Mouse (Mus musculus) heart, postnatal 0 days (tissue): Measurements from ENCODE around the gene Ypel1. TPM values are rescaled to one million over a fixed set of nuclear protein-coding genes. Genes with fewer than 3 reads are reported as not detected.

Source experiments
- ATAC-seq: fragments of 200-750 bp; cut with Nextera tagmentation; 2 replicates; pipeline ENCODE4 v1.8.0; 2017; ENCODE audit warnings: low read depth, moderate number of reproducible peaks, moderate library complexity; ENCODE audit not compliant: insufficient read depth
- DNase-seq: peaks from one replicate; pipeline ENCODE4 v3.0.0-alpha.2; 2016; ENCODE audit warnings: low spot score
- H3K27ac ChIP-seq: fragments of 300-500 bp; sonication (generic); 2 replicates; pipeline ENCODE4 v1.5.1; 2014; ENCODE audit warnings: low read depth, mild to moderate bottlenecking
- H3K27me3 ChIP-seq: fragments of 300-500 bp; sonication (generic); 2 replicates; pipeline ENCODE4 v1.6.1; 2014; ENCODE audit warnings: low read length, mixed read lengths; ENCODE audit not compliant: control insufficient read depth, insufficient read depth
- H3K36me3 ChIP-seq: fragments of 300-500 bp; sonication (generic); replicated peaks from 2 replicates; pipeline ENCODE4 v1.6.1; 2014; ENCODE audit warnings: low read length, mixed read lengths; ENCODE audit not compliant: control insufficient read depth, insufficient read depth
- H3K4me1 ChIP-seq: fragments of 300-500 bp; sonication (generic); 2 replicates; pipeline ENCODE4 v1.6.1; 2014; ENCODE audit warnings: antibody characterized with exemption; ENCODE audit not compliant: control insufficient read depth, insufficient read depth
- H3K4me2 ChIP-seq: fragments of 300-500 bp; sonication (generic); 2 replicates; pipeline ENCODE4 v1.6.1; 2014; ENCODE audit warnings: low read depth, mild to moderate bottlenecking, low read length, moderate library complexity
- H3K4me3 ChIP-seq: fragments of 300-500 bp; sonication (generic); 2 replicates; pipeline ENCODE4 v1.5.1; 2014; ENCODE audit warnings: low read depth, low read length
- H3K9ac ChIP-seq: fragments of 300-500 bp; sonication (generic); replicated peaks from 2 replicates; pipeline ENCODE4 v1.6.1; 2014; ENCODE audit warnings: low read depth, low read length, mixed read lengths
- H3K9me3 ChIP-seq: fragments of 300-500 bp; sonication (generic); replicated peaks from 2 replicates; pipeline ENCODE4 v1.6.1; 2016; ENCODE audit warnings: low read length; ENCODE audit not compliant: control insufficient read depth
- CTCF ChIP-seq: IDR thresholded peaks from 2 replicates; pipeline ENCODE4 v1.5.1; 2016; ENCODE audit warnings: antibody characterized with exemption, control low read depth, low read depth
- EP300 ChIP-seq: IDR thresholded peaks from 2 replicates; pipeline ENCODE4 v1.6.1; 2016; ENCODE audit warnings: antibody characterized with exemption, low read depth
- WGBS: fragments of 180-500 bp; shearing (Covaris S2); extraction: QIAGEN DNeasy Blood & Tissue Kit; methylation state at CpG from one replicate; pipeline ENCODE4 v1.1.7; 2014; 5-methylcytosine and 5-hydroxymethylcytosine counted together
- microRNA counts: library from miRNA; unstranded; fragments of <30 nt; microRNA quantifications from one replicate; lab custom pipeline; 2015
- microRNA-seq: library from miRNA; unstranded; fragments of <30 nt; microRNA quantifications from one replicate; pipeline ENCODE4, GENCODE M21; 2016
- polyA plus RNA-seq: library from polyadenylated mRNA; unstranded; fragments of >200 nt; fragmentation: Nextera tagmentation; extraction: Ambion mirVana; gene quantifications from 2 replicates; pipeline ENCODE4 v1.2.1, GENCODE M21; 2015
- total RNA-seq: library from RNA; depleted of rRNA; stranded (reverse); fragments of >200 nt; gene quantifications from 2 replicates; pipeline ENCODE4 v1.2.3, GENCODE M21; 2014; ENCODE audit warnings: low replicate concordance; rRNA removed

Gene Ypel1
- total and polyA plus RNA-seq, 2 experiments from 2014 or later, result 3.5 to 7.5 TPM

- H3K9me3 ChIP-seq, result no peaks in the 10 kb centered on the region
- DNase-seq, result no peak
- ATAC-seq, result no peak
Measured at GRCm38 (mm10) chr16:17131191-17132088, 61.9 kb downstream of the Ypel1 start.

GRCm38 (mm10) chr16:17132089-17132905 is 62.8 kb downstream of the Ypel1 start, which contains the start of gene Sdf2l1:
TSS of gene Sdf2l1 (minus strand) at chr16:17132383.
- Histone ChIP-seq H3K27ac (no peak within 1 kb of the TSS), H3K36me3 (no peaks in the 10 kb centered on the region), H3K4me1 (peaks cover 5% of the 10 kb centered on the region; the same call in 1 of the 2 replicates), H3K4me3 (peak within 1 kb of the TSS; percentile 65), H3K9ac (peak within 1 kb of the TSS; percentile 5; the same call in 1 of the 2 replicates), H3K4me2 (peak within 1 kb of the TSS; percentile 78), H3K27me3 (no peaks in the 10 kb centered on the region), H3K9me3 (no peaks in the 10 kb centered on the region)
- peak; percentile 24; the same call in 1 of the 2 replicates for TF ChIP-seq CTCF
- TF ChIP-seq EP300, result peak; percentile 77; the same call in 1 of the 2 replicates
- DNase-seq (peak; percentile 97), ATAC-seq (peak; percentile 99)
- WGBS, result 1% methylated on average over 47 of the region's 47 CpGs

More at GRCm38 (mm10) chr16:17131191-17132088, 61.9 kb downstream of the Ypel1 start:
- Histone ChIP-seq H3K36me3 (no peaks in the 10 kb centered on the region), H3K4me2 (peak overlapping the region; percentile 78), H3K9ac (peak overlapping the region; percentile 5; the same call in 1 of the 2 replicates), H3K4me3 (peak overlapping the region; percentile 65), H3K27ac (no peak overlapping the region), H3K27me3 (no peaks in the 10 kb centered on the region), H3K4me1 (peaks cover 5% of the 10 kb centered on the region; the same call in 1 of the 2 replicates)
- 3% methylated on average over 43 of the region's 43 CpGs for WGBS
- TF ChIP-seq EP300 (no peak), CTCF (no peak)

GRCm38 (mm10) chr16:17132906-17133200 is 63.4 kb downstream of the Ypel1 start:
- peak overlapping the region; percentile 78 for H3K4me2 ChIP-seq
- no peak overlapping the region for H3K9ac ChIP-seq
- ATAC-seq (no peak), DNase-seq (no peak)
- H3K4me1 ChIP-seq, result peaks cover 5% of the 10 kb centered on the region; the same call in 1 of the 2 replicates
- no peaks in the 10 kb centered on the region for H3K9me3 ChIP-seq
- H3K4me3 ChIP-seq, result peak overlapping the region; percentile 65
- TF ChIP-seq CTCF, result no peak
- no peak for TF ChIP-seq EP300
- H3K27ac ChIP-seq, result no peak overlapping the region
- H3K36me3 ChIP-seq, result no peaks in the 10 kb centered on the region
- H3K27me3 ChIP-seq, result no peaks in the 10 kb centered on the region
- WGBS, result 36% methylated on average over 7 of the region's 7 CpGs

MicroRNAs within 50 kb of the gene (microRNA counts, 519-probe panel; counts per million panel counts)
- microRNA mmu-miR-130b (lab: Ali Mortazavi, UCI), result 5,683 counts per million, percentile 74 among the panel's probes with 10 or more counts
- not detected for microRNA mmu-miR-301b (lab: Ali Mortazavi, UCI)

Small RNAs within 50 kb of the gene (microRNA-seq; reads per million reads assigned to microRNA genes)
- gene Mir130b (2,672 reads per million, percentile 88 among the genes with 10 or more reads in this experiment), gene Mir301b (78.0 reads per million, percentile 51 among the genes with 10 or more reads in this experiment)

Other genes with a start within 250 kb of the Ypel1 start
- 0.77 TPM in 1 of 2 replicates, not detected in the other for gene Spag6l, start 240.2 kb upstream of the Ypel1 start, total RNA-seq
- gene Spag6l, start 240.2 kb upstream of the Ypel1 start, polyA plus RNA-seq, result 0.11 and 0.34 TPM in 2 replicates
- gene Igll1, start 205.7 kb upstream of the Ypel1 start, total RNA-seq, result not detected in 2 replicates
- gene Igll1, start 205.7 kb upstream of the Ypel1 start, polyA plus RNA-seq, result 0.14 TPM in 1 of 2 replicates, not detected in the other
- gene Top3b, start 199.0 kb upstream of the Ypel1 start, total RNA-seq, result 63.8 and 68.9 TPM in 2 replicates
- 31.1 and 34.0 TPM in 2 replicates for gene Top3b, start 199.0 kb upstream of the Ypel1 start, polyA plus RNA-seq
- not detected in 2 replicates for gene Vpreb1, start 198.9 kb upstream of the Ypel1 start, total RNA-seq
- 0.44 and 1.0 TPM in 2 replicates for gene Vpreb1, start 198.9 kb upstream of the Ypel1 start, polyA plus RNA-seq
- 26.6 and 40.4 TPM in 2 replicates for gene Ppm1f, start 173.2 kb upstream of the Ypel1 start, total RNA-seq
- gene Ppm1f, start 173.2 kb upstream of the Ypel1 start, polyA plus RNA-seq, result 14.7 and 16.4 TPM in 2 replicates
- 146 and 184 TPM in 2 replicates for gene Mapk1, start 86.3 kb upstream of the Ypel1 start, total RNA-seq
- 96.0 and 97.0 TPM in 2 replicates for gene Mapk1, start 86.3 kb upstream of the Ypel1 start, polyA plus RNA-seq
- 59.9 and 69.0 TPM in 2 replicates for gene Ppil2, start 41.6 kb downstream of the Ypel1 start, total RNA-seq
- gene Ppil2, start 41.6 kb downstream of the Ypel1 start, polyA plus RNA-seq, result 63.8 and 65.0 TPM in 2 replicates
- 2.7 and 6.0 TPM in 2 replicates for gene 2610318N02Rik, start 55.5 kb downstream of the Ypel1 start, total RNA-seq
- gene 2610318N02Rik, start 55.5 kb downstream of the Ypel1 start, polyA plus RNA-seq, result 3.8 and 5.1 TPM in 2 replicates
- gene Sdf2l1, start 62.7 kb downstream of the Ypel1 start, total RNA-seq, result 18.4 and 22.9 TPM in 2 replicates
- gene Sdf2l1, start 62.7 kb downstream of the Ypel1 start, polyA plus RNA-seq, result 12.4 and 20.5 TPM in 2 replicates
- 1.1 and 7.8 TPM in 2 replicates for gene Ydjc, start 74.9 kb downstream of the Ypel1 start, total RNA-seq
- 2.4 and 2.5 TPM in 2 replicates for gene Ydjc, start 74.9 kb downstream of the Ypel1 start, polyA plus RNA-seq
- gene Ccdc116, start 77.5 kb downstream of the Ypel1 start, total RNA-seq, result 0.62 TPM in 1 of 2 replicates, not detected in the other
- 0.05 and 0.08 TPM in 2 replicates for gene Ccdc116, start 77.5 kb downstream of the Ypel1 start, polyA plus RNA-seq
- gene Ube2l3, start 133.0 kb downstream of the Ypel1 start, total RNA-seq, result 62.5 and 79.2 TPM in 2 replicates
- 254 and 255 TPM in 2 replicates for gene Ube2l3, start 133.0 kb downstream of the Ypel1 start, polyA plus RNA-seq
- gene Rimbp3, start 138.9 kb downstream of the Ypel1 start, total RNA-seq, result 0.15 and 0.61 TPM in 2 replicates
- 0.11 and 0.14 TPM in 2 replicates for gene Rimbp3, start 138.9 kb downstream of the Ypel1 start, polyA plus RNA-seq
- gene Hic2, start 163.9 kb downstream of the Ypel1 start, total RNA-seq, result 8.0 and 14.7 TPM in 2 replicates
- gene Hic2, start 163.9 kb downstream of the Ypel1 start, polyA plus RNA-seq, result 2.9 and 3.0 TPM in 2 replicates
- 10.8 and 12.7 TPM in 2 replicates for gene Tmem191c, start 206.4 kb downstream of the Ypel1 start, total RNA-seq
- gene Tmem191c, start 206.4 kb downstream of the Ypel1 start, polyA plus RNA-seq, result 8.0 and 9.1 TPM in 2 replicates